Mouse (Mus musculus): ENCODE data around the gene Nmt1. TPM values are rescaled to one million over a fixed set of nuclear protein-coding genes. Genes with fewer than 3 reads are reported as not detected.

Gene Nmt1
- polyA plus RNA-seq, 1 experiment from 2014 or later = 31.2 TPM

DNA sequence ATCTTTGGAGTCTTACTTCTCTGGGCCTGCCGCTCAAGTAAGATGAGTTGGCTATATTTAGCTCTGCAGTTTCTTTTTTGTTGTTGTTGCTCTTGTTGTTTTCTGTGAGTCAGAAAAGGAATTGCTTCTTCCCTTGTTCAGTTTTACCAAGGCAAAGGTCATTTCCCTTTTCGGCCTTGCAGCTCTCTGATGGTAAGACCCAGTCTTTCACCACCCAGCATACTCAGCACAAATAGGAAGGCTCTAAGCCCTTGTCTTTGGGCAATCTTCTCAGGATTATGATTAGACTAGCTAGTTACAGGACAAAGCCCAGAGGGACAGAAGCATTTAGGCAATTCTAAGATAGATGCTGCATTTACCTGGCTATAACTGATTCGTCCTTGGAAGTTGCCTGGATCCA lies 1.1 kb upstream of the Nmt1 start:
- Histone ChIP-seq H3K9me3 (no peaks in the 10 kb centered on the region), H3K4me1 (replicated peaks) (peaks cover 40% of the 10 kb centered on the region), H3K27me3 (no peaks in the 10 kb centered on the region), H3K4me2 (0 out of 2 replicates have a peak overlapping the region, but pooled peaks have one; percentile 70), H3K9ac (no peak overlapping the region), H3K27ac (replicated peaks) (no peak overlapping the region), H3K36me3 (no peaks in the 10 kb centered on the region), H3K4me3 (no peak overlapping the region)
- ATAC-seq (ENCODE audit: low read depth) = no peak
- 86% methylated on average over 3 of the region's 3 CpGs for WGBS

DNA sequence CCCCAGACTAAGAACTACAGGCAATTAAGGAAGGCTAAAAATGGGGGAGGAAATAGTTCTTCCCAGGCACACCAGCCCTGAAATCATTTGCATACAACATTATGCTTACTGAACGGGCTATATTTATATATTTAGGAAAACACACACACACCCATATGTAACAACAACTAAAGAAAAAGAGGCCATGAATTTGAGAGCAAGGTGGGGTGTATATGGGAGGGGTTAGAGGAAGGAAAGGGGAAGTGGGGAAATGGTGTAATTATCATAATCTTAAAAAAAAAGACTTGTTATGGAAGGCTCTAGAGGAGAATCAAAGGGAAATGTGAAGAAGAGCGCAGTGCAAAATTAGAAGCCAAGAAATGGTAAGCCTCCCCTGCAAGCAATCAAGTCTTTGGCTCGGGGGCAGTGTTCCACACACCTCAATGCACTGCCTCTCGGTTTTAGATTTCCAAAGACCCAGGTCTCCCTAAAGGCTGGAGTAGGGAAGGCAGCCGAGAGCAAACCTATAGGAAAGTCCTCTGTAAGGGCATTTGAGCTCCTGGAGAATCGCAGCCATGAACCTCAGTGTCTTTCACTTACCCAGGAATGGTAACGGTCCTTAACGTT lies 317 bp upstream of the Nmt1 start:
- Histone ChIP-seq H3K9ac (peak overlapping the region; percentile 75), H3K4me2 (peak overlapping the region; percentile 70), H3K27me3 (no peaks in the 10 kb centered on the region), H3K27ac (replicated peaks) (peak overlapping the region; percentile 64), H3K36me3 (no peaks in the 10 kb centered on the region), H3K9me3 (no peaks in the 10 kb centered on the region), H3K4me1 (replicated peaks) (peaks cover 40% of the 10 kb centered on the region), H3K4me3 (peak overlapping the region; percentile 54)
- 18% methylated on average over 8 of the region's 8 CpGs for WGBS
- peak; percentile 29 for ATAC-seq (ENCODE audit: low read depth)

GRCm38 (mm10) chr11:103033030-103033429 lies 5.0 kb downstream of the Nmt1 start:
- Histone ChIP-seq H3K9ac (no peak overlapping the region), H3K36me3 (no peaks in the 10 kb centered on the region; the same call in 1 of the 2 replicates), H3K9me3 (no peaks in the 10 kb centered on the region), H3K4me2 (no peak overlapping the region), H3K4me1 (replicated peaks) (peaks cover 26% of the 10 kb centered on the region), H3K27ac (replicated peaks) (no peak overlapping the region), H3K4me3 (no peak overlapping the region), H3K27me3 (no peaks in the 10 kb centered on the region)
- no peak for ATAC-seq (ENCODE audit: low read depth)
- 94% methylated on average over 3 of the region's 3 CpGs for WGBS

DNA sequence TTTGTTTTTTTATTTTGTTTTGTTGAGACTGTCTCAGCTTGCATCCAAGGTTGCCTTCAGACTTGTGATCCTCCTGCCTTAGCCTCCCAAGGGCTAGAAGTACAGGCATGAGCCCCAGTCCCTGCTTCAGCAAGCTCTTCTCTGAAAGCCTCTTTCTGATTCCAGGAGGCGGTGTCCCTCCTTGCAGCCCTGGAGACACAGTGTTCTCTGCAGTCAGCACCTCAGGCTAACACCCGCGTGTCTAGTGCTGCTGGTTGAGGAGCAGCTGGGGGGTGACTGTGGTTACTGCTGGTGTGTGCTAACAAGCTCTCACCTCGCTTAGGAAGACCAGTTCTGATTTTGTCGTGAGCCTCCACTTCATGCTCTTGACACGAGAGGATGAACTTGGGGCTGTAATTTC lies 7.0 kb downstream of the Nmt1 start:
- Histone ChIP-seq H3K27me3 (no peaks in the 10 kb centered on the region), H3K4me2 (no peak overlapping the region), H3K4me3 (no peak overlapping the region), H3K27ac (replicated peaks) (no peak overlapping the region), H3K9ac (no peak overlapping the region), H3K4me1 (replicated peaks) (peaks cover 15% of the 10 kb centered on the region), H3K36me3 (peaks cover 11% of the 10 kb centered on the region), H3K9me3 (no peaks in the 10 kb centered on the region)
- WGBS = 87% methylated on average over 6 of the region's 6 CpGs
- ATAC-seq (ENCODE audit: low read depth) = no peak

GRCm38 (mm10) chr11:103036881-103037465 lies 9.0 kb downstream of the Nmt1 start:
- Histone ChIP-seq H3K9me3 (no peaks in the 10 kb centered on the region), H3K27me3 (no peaks in the 10 kb centered on the region), H3K9ac (no peak overlapping the region), H3K4me2 (no peak overlapping the region), H3K27ac (replicated peaks) (no peak overlapping the region), H3K4me1 (replicated peaks) (no peaks in the 10 kb centered on the region), H3K4me3 (no peak overlapping the region), H3K36me3 (peaks cover 11% of the 10 kb centered on the region)
- 94% methylated on average over 8 of the region's 8 CpGs for WGBS
- ATAC-seq (ENCODE audit: low read depth) = no peak

- Histone ChIP-seq H3K27me3 (no peaks in the 10 kb centered on the region), H3K9ac (no peak overlapping the region), H3K9me3 (no peaks in the 10 kb centered on the region), H3K4me1 (replicated peaks) (peaks cover 6% of the 10 kb centered on the region; the same call in 1 of the 2 replicates), H3K4me3 (no peak overlapping the region), H3K36me3 (peaks cover 14% of the 10 kb centered on the region), H3K27ac (replicated peaks) (no peak overlapping the region), H3K4me2 (no peak overlapping the region)
- ATAC-seq (ENCODE audit: low read depth) = no peak
- 92% methylated on average over 6 of the region's 6 CpGs for WGBS
These were observed 10.0 kb downstream of the Nmt1 start for GRCm38 (mm10) chr11:103038037-103038436.

GRCm38 (mm10) chr11:103042828-103043227 lies 14.8 kb downstream of the Nmt1 start:
- Histone ChIP-seq H3K36me3 (peaks cover 59% of the 10 kb centered on the region), H3K9ac (no peak overlapping the region), H3K4me3 (no peak overlapping the region), H3K27me3 (no peaks in the 10 kb centered on the region), H3K4me1 (replicated peaks) (peaks cover 9% of the 10 kb centered on the region; the same call in 1 of the 2 replicates), H3K4me2 (no peak overlapping the region), H3K27ac (replicated peaks) (no peak overlapping the region), H3K9me3 (no peaks in the 10 kb centered on the region)
- ATAC-seq (ENCODE audit: low read depth) = no peak
- 78% methylated on average over 4 of the region's 4 CpGs for WGBS

GRCm38 (mm10) chr11:103043982-103044381 lies 16.0 kb downstream of the Nmt1 start:
- no peaks in the 10 kb centered on the region for H3K9me3 ChIP-seq
- H3K9ac ChIP-seq = no peak overlapping the region
- 97% methylated on average over 3 of the region's 3 CpGs for WGBS
- H3K4me2 ChIP-seq = no peak overlapping the region
- no peaks in the 10 kb centered on the region for H3K27me3 ChIP-seq
- ATAC-seq (ENCODE audit: low read depth) = no peak
- H3K4me3 ChIP-seq = no peak overlapping the region
- peaks cover 9% of the 10 kb centered on the region; the same call in 1 of the 2 replicates for H3K4me1 ChIP-seq (replicated peaks)
- no peak overlapping the region for H3K27ac ChIP-seq (replicated peaks)
- peaks cover 53% of the 10 kb centered on the region for H3K36me3 ChIP-seq

- ATAC-seq (ENCODE audit: low read depth) = no peak
- Histone ChIP-seq H3K4me1 (replicated peaks) (peaks cover 9% of the 10 kb centered on the region; the same call in 1 of the 2 replicates), H3K36me3 (peaks cover 65% of the 10 kb centered on the region), H3K4me3 (no peak overlapping the region), H3K27ac (replicated peaks) (no peak overlapping the region), H3K9me3 (no peaks in the 10 kb centered on the region), H3K4me2 (no peak overlapping the region), H3K27me3 (no peaks in the 10 kb centered on the region), H3K9ac (no peak overlapping the region)
- 19% methylated on average over 8 of the region's 8 CpGs for WGBS
These were observed 18.3 kb downstream of the Nmt1 start for GRCm38 (mm10) chr11:103046286-103046685.

GRCm38 (mm10) chr11:103049611-103050010 lies 21.6 kb downstream of the Nmt1 start:
- H3K27ac ChIP-seq (replicated peaks) = no peak overlapping the region
- H3K4me3 ChIP-seq = no peak overlapping the region
- no peak overlapping the region for H3K4me2 ChIP-seq
- no peak for ATAC-seq (ENCODE audit: low read depth)
- peaks cover 70% of the 10 kb centered on the region for H3K36me3 ChIP-seq
- WGBS = 96% methylated on average over 5 of the region's 5 CpGs
- no peaks in the 10 kb centered on the region for H3K27me3 ChIP-seq
- H3K9ac ChIP-seq = no peak overlapping the region
- H3K9me3 ChIP-seq = no peaks in the 10 kb centered on the region
- H3K4me1 ChIP-seq (replicated peaks) = 0 out of 2 replicates have a peak, but pooled peaks cover 3% of the 10 kb centered on the region

- no peak overlapping the region for H3K4me2 ChIP-seq
- peaks cover 67% of the 10 kb centered on the region for H3K36me3 ChIP-seq
- H3K9me3 ChIP-seq = no peaks in the 10 kb centered on the region
- no peak overlapping the region for H3K27ac ChIP-seq (replicated peaks)
- no peak overlapping the region for H3K9ac ChIP-seq
- no peak for ATAC-seq (ENCODE audit: low read depth)
- H3K4me1 ChIP-seq (replicated peaks) = 0 out of 2 replicates have a peak, but pooled peaks cover 3% of the 10 kb centered on the region
- no peak overlapping the region for H3K4me3 ChIP-seq
- whole genome bisulfite sequencing = 89% methylated on average over 9 of the region's 9 CpGs
- H3K27me3 ChIP-seq = no peaks in the 10 kb centered on the region
These were observed 22.2 kb downstream of the Nmt1 start for GRCm38 (mm10) chr11:103050153-103050552.

DNA sequence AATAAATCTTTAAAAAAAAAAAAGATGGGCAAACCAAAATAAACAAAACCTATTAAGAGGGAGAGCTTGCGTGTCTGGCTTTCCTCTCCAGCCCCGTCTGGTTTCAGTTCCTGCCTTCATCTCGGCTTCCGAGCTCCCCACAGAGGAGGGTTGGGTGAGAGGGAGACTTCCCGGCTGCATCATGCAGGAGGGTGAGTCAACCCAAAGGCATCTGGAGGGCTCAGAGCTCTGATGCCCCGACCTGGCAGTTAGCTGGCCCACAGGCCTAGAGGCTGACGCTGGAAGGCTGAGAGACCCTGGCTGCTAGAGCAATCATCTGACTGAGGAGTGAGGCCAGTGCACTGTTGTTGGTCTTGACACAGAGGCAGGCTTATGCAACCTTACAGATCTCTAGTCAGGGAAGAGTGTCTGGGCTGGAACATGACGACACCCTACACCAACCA lies 23.3 kb downstream of the Nmt1 start:
- ATAC-seq (ENCODE audit: low read depth) = no peak
- WGBS = 85% methylated on average over 8 of the region's 8 CpGs
- H3K4me2 ChIP-seq = no peak overlapping the region
- H3K27me3 ChIP-seq = no peaks in the 10 kb centered on the region
- H3K4me3 ChIP-seq = no peak overlapping the region
- no peaks in the 10 kb centered on the region for H3K9me3 ChIP-seq
- no peak overlapping the region for H3K27ac ChIP-seq (replicated peaks)
- no peak overlapping the region for H3K9ac ChIP-seq
- H3K4me1 ChIP-seq (replicated peaks) = 0 out of 2 replicates have a peak, but pooled peaks cover 1% of the 10 kb centered on the region
- peaks cover 67% of the 10 kb centered on the region for H3K36me3 ChIP-seq
